Mouse (Mus musculus) hindbrain, embryonic 10.5 days (tissue): ENCODE data around the gene Gramd1a. TPM values are rescaled to one million over a fixed set of nuclear protein-coding genes. Genes with fewer than 3 reads are reported as not detected.

Source experiments
- DNase-seq: peaks from one replicate; pipeline ENCODE4 v3.0.0-alpha.2; 2017; ENCODE audit warnings: low spot score
- H3K27ac ChIP-seq: fragments of 300-500 bp; sonication (generic); 2 replicates; pipeline ENCODE4 v1.5.1; 2016; ENCODE audit warnings: mild to moderate bottlenecking, moderate library complexity
- H3K27me3 ChIP-seq: fragments of 300-500 bp; sonication (generic); 2 replicates; pipeline ENCODE4 v1.6.1; 2016; ENCODE audit warnings: mild to moderate bottlenecking; ENCODE audit not compliant: poor library complexity, insufficient read depth, severe bottlenecking
- H3K36me3 ChIP-seq: fragments of 300-500 bp; sonication (generic); 2 replicates; pipeline ENCODE4 v1.6.1; 2016; ENCODE audit warnings: mild to moderate bottlenecking, moderate library complexity
- H3K4me1 ChIP-seq: fragments of 300-500 bp; sonication (generic); replicated peaks from 2 replicates; pipeline ENCODE4 v1.6.1; 2016; ENCODE audit warnings: mild to moderate bottlenecking
- H3K4me3 ChIP-seq: fragments of 300-500 bp; sonication (generic); 2 replicates; pipeline ENCODE4 v1.5.1; 2016; ENCODE audit warnings: mild to moderate bottlenecking, moderate library complexity
- H3K9me3 ChIP-seq: fragments of 300-500 bp; sonication (generic); 2 replicates; pipeline ENCODE4 v1.6.1; 2016; ENCODE audit warnings: mild to moderate bottlenecking, moderate library complexity
- WGBS: fragments of 180-500 bp; shearing (Covaris S2); methylation state at CpG from one replicate; pipeline ENCODE4 v1.1.7; 2016; 5-methylcytosine and 5-hydroxymethylcytosine counted together
- polyA plus RNA-seq: library from polyadenylated mRNA; unstranded; fragments of >200 nt; fragmentation: Nextera tagmentation; extraction: Ambion mirVana; gene quantifications from 2 replicates; pipeline ENCODE4 v1.2.1, GENCODE M21; 2016

Gene Gramd1a
- polyA plus RNA-seq, 1 experiment from 2014 or later: 144 TPM

- no peak for DNase-seq
- Histone ChIP-seq H3K9me3 (no peaks in the 10 kb centered on the region), H3K36me3 (no peaks in the 10 kb centered on the region), H3K4me1 (0 out of 2 replicates have a peak, but pooled peaks cover 5% of the 10 kb centered on the region), H3K27me3 (no peaks in the 10 kb centered on the region), H3K4me3 (no peak overlapping the region), H3K27ac (no peak overlapping the region)
- WGBS: 77% methylated on average over 11 of the region's 11 CpGs
These were observed 6.6 kb upstream of the Gramd1a start for GRCm38 (mm10) chr7:31162324-31162723.

- Histone ChIP-seq H3K4me3 (no peak overlapping the region), H3K9me3 (no peaks in the 10 kb centered on the region), H3K27ac (no peak overlapping the region), H3K27me3 (no peaks in the 10 kb centered on the region), H3K4me1 (0 out of 2 replicates have a peak, but pooled peaks cover 5% of the 10 kb centered on the region), H3K36me3 (no peaks in the 10 kb centered on the region)
- WGBS: 54% methylated on average over 3 of the region's 3 CpGs
- DNase-seq: no peak
These were observed 6.1 kb upstream of the Gramd1a start for GRCm38 (mm10) chr7:31161831-31162230.

GRCm38 (mm10) chr7:31161246-31161645, 5.5 kb upstream of the Gramd1a start:
- H3K36me3 ChIP-seq: no peaks in the 10 kb centered on the region
- DNase-seq: no peak
- no peaks in the 10 kb centered on the region for H3K9me3 ChIP-seq
- H3K27ac ChIP-seq: no peak overlapping the region
- H3K4me3 ChIP-seq: no peak overlapping the region
- WGBS: 86% methylated on average over 3 of the region's 3 CpGs
- H3K27me3 ChIP-seq: no peaks in the 10 kb centered on the region
- peaks cover 8% of the 10 kb centered on the region for H3K4me1 ChIP-seq

- H3K9me3 ChIP-seq: no peaks in the 10 kb centered on the region
- no peak overlapping the region for H3K27ac ChIP-seq
- DNase-seq: no peak
- WGBS: 92% methylated on average over 5 of the region's 5 CpGs
- no peaks in the 10 kb centered on the region for H3K36me3 ChIP-seq
- H3K4me1 ChIP-seq: peaks cover 13% of the 10 kb centered on the region
- H3K27me3 ChIP-seq: no peaks in the 10 kb centered on the region
- H3K4me3 ChIP-seq: no peak overlapping the region
These were observed 5.1 kb upstream of the Gramd1a start for GRCm38 (mm10) chr7:31160763-31161162.

GRCm38 (mm10) chr7:31156034-31156928, 585 bp upstream of the Gramd1a start:
- Histone ChIP-seq H3K4me3 (0 out of 2 replicates have a peak overlapping the region, but pooled peaks have one; percentile 13), H3K36me3 (no peaks in the 10 kb centered on the region), H3K27ac (peak overlapping the region; percentile 75), H3K9me3 (no peaks in the 10 kb centered on the region), H3K27me3 (no peaks in the 10 kb centered on the region), H3K4me1 (peaks cover 24% of the 10 kb centered on the region)
- WGBS: 39% methylated on average over 19 of the region's 19 CpGs
- peak; percentile 42 for DNase-seq

GRCm38 (mm10) chr7:31153536-31154320, 2.0 kb downstream of the Gramd1a start:
- no peak overlapping the region for H3K27ac ChIP-seq
- peaks cover 41% of the 10 kb centered on the region for H3K4me1 ChIP-seq
- H3K27me3 ChIP-seq: no peaks in the 10 kb centered on the region
- no peak overlapping the region for H3K4me3 ChIP-seq
- 92% methylated on average over 6 of the region's 6 CpGs for WGBS
- DNase-seq: no peak
- no peaks in the 10 kb centered on the region for H3K9me3 ChIP-seq
- H3K36me3 ChIP-seq: no peaks in the 10 kb centered on the region

GRCm38 (mm10) chr7:31151301-31152241, 4.1 kb downstream of the Gramd1a start:
- Histone ChIP-seq H3K4me3 (peak overlapping the region; percentile 89), H3K4me1 (peaks cover 57% of the 10 kb centered on the region), H3K9me3 (no peaks in the 10 kb centered on the region), H3K27me3 (no peaks in the 10 kb centered on the region), H3K36me3 (peaks cover 12% of the 10 kb centered on the region), H3K27ac (peak overlapping the region; percentile 99)
- 23% methylated on average over 23 of the region's 23 CpGs for WGBS
- DNase-seq: no peak

GRCm38 (mm10) chr7:31150566-31151300, 5.0 kb downstream of the Gramd1a start:
- Histone ChIP-seq H3K27ac (peak overlapping the region; percentile 99), H3K4me1 (peaks cover 49% of the 10 kb centered on the region), H3K36me3 (peaks cover 20% of the 10 kb centered on the region), H3K27me3 (no peaks in the 10 kb centered on the region), H3K4me3 (peak overlapping the region; percentile 89), H3K9me3 (no peaks in the 10 kb centered on the region)
- DNase-seq: peak; percentile 87
- WGBS: under 1% methylated on average over 63 of the region's 63 CpGs

- Histone ChIP-seq H3K4me3 (peak overlapping the region; percentile 89), H3K27me3 (no peaks in the 10 kb centered on the region), H3K4me1 (peaks cover 43% of the 10 kb centered on the region), H3K27ac (peak overlapping the region; percentile 99), H3K9me3 (no peaks in the 10 kb centered on the region), H3K36me3 (peaks cover 28% of the 10 kb centered on the region)
- DNase-seq: peak; percentile 47
- WGBS: 3% methylated on average over 20 of the region's 20 CpGs
These were observed 5.7 kb downstream of the Gramd1a start for GRCm38 (mm10) chr7:31149751-31150565.

GRCm38 (mm10) chr7:31149271-31149670, 6.4 kb downstream of the Gramd1a start:
- 49% methylated on average over 9 of the region's 9 CpGs for WGBS
- H3K4me1 ChIP-seq: peaks cover 42% of the 10 kb centered on the region
- H3K9me3 ChIP-seq: no peaks in the 10 kb centered on the region

GRCm38 (mm10) chr7:31148756-31149155, 6.9 kb downstream of the Gramd1a start:
- peak; percentile 73 for DNase-seq
- 8% methylated on average over 9 of the region's 9 CpGs for WGBS
- no peaks in the 10 kb centered on the region for H3K27me3 ChIP-seq
- H3K36me3 ChIP-seq: peaks cover 38% of the 10 kb centered on the region
- H3K4me3 ChIP-seq: peak overlapping the region; percentile 89
- peaks cover 42% of the 10 kb centered on the region for H3K4me1 ChIP-seq
- peak overlapping the region; percentile 99 for H3K27ac ChIP-seq
- H3K9me3 ChIP-seq: no peaks in the 10 kb centered on the region

More at GRCm38 (mm10) chr7:31149271-31149670, 6.4 kb downstream of the Gramd1a start:
- H3K27me3 ChIP-seq: no peaks in the 10 kb centered on the region
- H3K4me3 ChIP-seq: peak overlapping the region; percentile 89
- H3K27ac ChIP-seq: peak overlapping the region; percentile 99
- peaks cover 33% of the 10 kb centered on the region for H3K36me3 ChIP-seq
- no peak for DNase-seq
